Mouse (Mus musculus) MN1 (cell line): ENCODE results near the gene Slc45a1.
A peak's percentile ranks its signal among the peaks of the same experiment; 100 is the strongest.

Experiments
- DNase-seq: peaks from one replicate; pipeline ENCODE4 v3.0.0-alpha.2; 2016; ENCODE audit warnings: low spot score

Slc45a1 gene

DNA sequence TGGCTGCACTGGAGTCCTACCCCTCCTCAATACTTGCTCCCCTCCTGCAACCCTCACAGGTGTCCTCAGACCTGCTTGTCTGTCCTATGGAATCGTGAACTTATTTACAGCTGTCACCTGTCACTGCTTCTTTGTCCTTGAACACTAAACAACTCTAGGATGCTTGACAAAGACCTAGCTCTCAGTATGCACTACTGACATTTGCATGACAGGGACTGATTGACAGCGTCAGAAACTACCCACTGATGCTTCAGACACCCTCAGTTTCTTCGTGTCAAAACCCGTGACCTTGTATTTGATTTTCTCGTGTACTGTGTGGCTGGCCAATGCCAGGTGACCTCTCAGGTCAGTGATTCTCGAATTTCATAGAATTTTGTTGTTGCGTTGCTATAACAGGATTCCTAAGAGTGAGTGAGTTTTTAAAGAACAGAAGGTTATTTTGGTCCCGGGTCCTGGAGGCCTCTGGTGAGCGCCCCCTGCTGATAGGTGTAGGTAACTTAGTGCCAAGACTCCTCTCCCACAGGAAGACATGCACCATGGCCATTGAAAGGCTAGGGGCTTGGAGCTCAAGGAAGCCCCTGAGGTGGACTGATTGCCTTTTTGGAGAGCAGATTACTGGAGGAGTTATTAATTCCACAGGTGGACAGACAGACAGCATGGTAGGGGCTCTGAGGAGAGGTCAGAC, 8.1 kb upstream of the Slc45a1 start:
- DNase-seq, result no peak

GRCm38 (mm10) chr4:150656504-150656903, 4.5 kb upstream of the Slc45a1 start:
- DNase-seq, result no peak

- peak; percentile 87 for DNase-seq
Observed at GRCm38 (mm10) chr4:150655989-150656388, 4.0 kb upstream of the Slc45a1 start.

DNA sequence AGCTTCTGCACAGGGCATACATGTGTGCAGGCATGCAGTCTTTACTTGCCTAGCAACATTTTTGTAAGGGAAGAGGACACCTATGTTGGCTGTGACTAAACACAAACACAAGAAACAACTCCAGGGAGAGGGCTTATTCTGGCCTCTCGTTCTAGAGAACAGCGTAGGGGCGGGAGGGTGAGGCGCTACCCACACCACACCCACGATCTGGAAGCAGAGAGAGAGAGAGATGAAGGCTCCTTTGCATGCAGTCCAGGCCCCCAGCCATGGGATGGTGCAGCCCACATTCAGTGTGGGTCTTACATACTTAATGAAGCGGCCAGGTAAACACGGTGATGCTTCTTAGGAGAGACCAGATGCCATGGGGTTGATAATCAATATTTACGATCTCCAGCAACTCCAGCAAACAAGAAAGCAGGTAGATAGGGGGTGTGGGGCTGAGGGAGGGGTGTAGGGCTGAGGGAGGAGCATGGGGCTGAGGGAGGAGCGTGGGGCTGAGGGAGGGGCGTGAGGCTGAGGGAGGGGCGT, 1.2 kb upstream of the Slc45a1 start:
- DNase-seq, result peak; percentile 28

GRCm38 (mm10) chr4:150649327-150649726, 2.6 kb downstream of the Slc45a1 start:
- no peak for DNase-seq

DNA sequence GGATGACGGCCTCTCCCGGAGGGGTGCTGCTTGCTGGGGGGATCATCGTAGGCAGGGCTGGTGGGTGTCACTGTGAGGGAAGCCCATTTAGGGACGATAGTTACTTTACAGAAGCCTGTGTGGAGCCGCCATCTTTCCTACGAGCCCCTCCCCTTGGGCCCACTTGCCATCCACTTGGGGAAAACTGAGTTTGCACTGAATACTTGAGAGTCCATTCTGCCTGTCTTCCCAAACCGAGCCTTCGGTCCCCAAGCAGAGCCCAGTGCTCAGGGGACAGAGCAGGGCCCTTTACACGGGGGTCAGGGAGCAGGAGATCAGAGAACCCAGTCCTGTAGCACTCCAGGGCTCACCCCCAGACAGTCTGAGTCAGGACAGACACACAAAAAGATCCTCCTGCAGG, 7.7 kb downstream of the Slc45a1 start:
- no peak for DNase-seq

DNA sequence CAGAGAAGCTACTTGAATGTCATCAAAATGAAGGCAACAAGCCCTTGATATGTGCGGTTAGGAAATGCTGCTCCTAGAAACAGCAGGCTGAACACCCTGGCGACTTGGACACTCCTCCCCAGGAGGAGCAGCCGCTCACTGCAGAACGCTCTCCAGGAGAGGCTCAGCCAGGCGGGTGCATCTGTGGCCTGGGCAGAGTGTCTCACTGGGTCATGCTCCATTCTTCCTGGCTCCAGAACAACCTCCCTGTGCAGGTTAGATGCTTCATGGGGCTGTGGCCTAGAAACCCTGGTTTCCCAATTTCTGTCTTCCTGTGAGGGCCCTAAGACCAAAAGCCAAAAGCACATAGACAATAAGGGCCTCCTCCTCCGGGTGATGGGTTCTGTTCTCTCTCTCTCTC, 15.3 kb downstream of the Slc45a1 start:
- no peak for DNase-seq

DNA sequence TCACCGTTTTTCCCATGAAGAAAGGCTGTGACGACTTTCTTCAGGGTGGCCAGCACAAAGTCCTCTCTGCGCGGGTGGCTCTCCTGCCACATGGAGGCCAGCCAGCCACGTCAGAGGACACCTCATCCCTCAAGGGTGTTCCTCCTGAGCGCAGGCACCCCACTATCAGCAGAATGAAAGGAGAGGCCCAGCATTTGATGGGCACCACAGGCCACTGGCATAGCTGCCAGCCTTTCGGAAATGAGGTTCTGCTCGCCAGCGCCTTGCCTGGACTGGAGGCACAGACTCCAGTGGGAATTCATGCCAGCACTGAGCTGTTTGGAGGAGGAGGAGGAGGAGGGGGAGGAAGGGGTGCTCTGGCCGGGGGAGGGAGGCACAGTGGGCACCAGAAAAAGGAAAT, 16.4 kb downstream of the Slc45a1 start:
- no peak for DNase-seq

GRCm38 (mm10) chr4:150629266-150629665, 22.7 kb downstream of the Slc45a1 start:
- DNase-seq, result no peak

DNA sequence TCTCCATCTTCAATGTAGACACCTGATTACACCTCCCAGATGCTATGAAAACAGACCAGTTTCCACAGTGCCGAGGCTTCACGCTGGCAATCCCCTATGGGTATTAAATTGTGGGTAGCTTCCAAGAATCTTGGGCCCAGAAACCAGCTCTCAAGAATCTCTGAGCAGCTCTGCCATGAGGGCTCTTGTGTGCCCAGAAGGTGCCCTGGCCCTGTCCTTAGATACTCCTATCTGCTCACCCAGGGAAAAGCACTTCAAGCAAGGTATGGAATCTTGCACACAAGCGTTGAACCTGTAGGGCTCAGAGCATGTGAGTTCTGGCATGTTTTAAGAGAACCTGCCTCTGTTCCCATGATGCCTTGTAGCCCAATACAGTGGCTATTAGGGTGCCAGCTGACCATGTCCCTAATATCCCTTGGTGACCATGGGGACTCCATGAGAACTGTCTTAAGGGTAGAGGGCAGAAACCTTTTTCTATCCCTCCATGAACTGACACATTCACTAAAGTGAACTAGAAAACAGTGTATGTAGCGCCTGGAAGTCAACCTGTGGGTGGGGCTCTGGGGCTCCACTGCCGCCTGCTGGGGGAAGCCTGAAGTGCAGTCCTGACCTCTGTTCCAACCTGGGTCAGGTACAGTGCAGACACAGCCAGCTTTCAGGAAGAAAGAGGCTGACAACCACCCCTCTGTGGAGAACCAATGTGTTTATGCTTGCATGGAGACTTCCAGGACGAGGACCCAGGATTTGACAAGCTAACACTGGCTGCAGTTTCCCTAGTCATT, 25.8 kb downstream of the Slc45a1 start:
- peak; percentile 42 for DNase-seq

DNA sequence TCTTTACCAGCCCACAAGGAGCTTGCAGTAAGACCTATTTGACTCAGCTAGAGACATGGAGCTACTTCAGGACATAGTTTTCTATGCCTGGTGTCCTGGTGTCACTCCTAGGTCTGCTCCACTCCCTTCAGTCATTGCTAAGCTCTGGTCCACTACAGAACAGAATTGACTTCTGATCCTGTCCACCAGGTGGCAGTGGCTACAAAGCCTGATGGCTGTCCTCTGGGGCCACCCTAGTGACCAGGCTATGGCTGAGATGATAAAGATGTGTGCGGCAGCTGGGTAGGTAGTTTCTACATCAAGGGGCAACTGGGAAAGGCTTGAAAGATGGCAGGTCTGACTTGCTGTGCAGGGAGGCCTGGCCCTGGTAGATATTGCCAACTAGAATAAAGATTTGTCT, 26.5 kb downstream of the Slc45a1 start:
- peak; percentile 76 for DNase-seq

GRCm38 (mm10) chr4:150624933-150625332, 27.0 kb downstream of the Slc45a1 start:
- no peak for DNase-seq

- no peak for DNase-seq
Observed at GRCm38 (mm10) chr4:150624214-150624823, 27.7 kb downstream of the Slc45a1 start.

DNA sequence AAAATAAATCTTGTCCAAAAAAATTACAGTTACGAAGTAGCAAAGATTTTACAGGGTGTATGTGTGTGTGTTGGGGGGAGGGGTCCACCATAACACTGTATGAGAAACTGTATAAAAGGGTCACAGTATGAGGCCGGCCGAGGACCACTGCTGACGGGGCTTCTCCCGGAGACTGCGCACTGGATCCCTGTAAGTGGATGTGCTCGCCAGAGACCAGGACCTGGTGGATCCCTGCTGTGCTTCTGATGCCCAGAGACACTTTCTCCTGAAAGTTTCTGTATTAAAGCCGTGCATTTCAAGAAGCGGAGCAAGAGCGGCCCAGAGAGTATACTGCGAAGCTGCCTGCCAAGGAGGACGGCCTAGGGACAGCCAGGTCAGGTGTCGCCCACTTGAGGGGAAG, 29.3 kb downstream of the Slc45a1 start:
- no peak for DNase-seq

DNA sequence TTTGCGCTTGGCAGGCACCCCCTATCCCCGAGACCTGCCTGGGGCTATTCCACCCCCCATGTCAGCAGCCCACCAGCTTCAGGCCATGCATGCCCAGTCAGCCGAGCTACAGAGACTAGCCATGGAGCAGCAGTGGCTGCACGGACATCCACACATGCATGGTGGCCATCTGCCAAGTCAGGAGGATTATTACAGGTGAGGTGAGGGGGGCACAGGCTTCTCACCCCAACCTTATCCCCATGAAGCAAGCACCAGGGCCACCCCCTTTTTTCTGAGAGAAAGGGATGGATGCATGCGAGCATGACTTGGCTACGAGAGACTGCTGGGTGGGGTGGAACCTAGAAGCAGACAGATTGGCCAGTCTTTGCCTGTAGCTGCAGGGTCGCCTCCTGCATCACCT, 33.0 kb downstream of the Slc45a1 start:
- no peak for DNase-seq

- no peak for DNase-seq
Observed at GRCm38 (mm10) chr4:150616841-150617240, 35.1 kb downstream of the Slc45a1 start.

DNA sequence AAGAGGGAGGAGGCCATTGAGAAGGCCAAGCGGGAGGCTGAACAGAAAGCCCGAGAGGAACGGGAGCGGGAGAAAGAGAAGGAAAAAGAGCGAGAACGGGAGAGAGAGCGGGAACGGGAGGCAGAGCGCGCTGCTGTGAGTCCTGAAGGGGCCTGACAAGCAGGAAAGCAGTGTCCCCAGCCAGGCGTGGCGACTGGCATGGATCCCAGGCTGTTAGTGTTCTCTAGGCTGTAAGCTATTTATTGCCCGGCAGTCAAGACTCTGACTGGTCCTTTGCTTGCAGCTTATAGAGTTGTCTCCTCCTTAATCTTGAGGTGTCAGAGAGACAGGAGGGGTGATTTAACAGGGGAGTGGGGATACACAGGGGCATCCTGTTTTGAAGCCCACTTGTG, 35.9 kb downstream of the Slc45a1 start:
- DNase-seq, result peak; percentile 44

- DNase-seq, result no peak
Observed at GRCm38 (mm10) chr4:150615251-150616028, 36.5 kb downstream of the Slc45a1 start.

DNA sequence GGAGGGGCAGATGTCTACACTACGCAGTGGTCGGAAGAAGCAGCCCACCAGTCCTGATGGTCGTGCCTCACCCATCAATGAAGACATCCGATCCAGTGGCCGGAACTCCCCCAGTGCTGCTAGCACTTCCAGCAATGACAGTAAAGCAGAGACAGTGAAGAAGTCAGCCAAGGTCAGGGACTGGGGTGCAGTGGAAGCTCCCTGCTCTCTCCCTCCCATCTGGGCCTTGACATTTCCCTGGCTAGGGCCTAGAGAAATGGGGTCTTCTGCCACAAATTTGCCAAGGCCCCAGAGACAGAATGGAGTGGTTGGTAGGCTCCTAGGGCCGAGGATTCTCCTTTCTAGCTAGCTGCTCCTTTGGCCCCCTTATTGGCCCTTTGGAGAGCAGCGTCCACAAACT, 38.3 kb downstream of the Slc45a1 start:
- no peak for DNase-seq

DNA sequence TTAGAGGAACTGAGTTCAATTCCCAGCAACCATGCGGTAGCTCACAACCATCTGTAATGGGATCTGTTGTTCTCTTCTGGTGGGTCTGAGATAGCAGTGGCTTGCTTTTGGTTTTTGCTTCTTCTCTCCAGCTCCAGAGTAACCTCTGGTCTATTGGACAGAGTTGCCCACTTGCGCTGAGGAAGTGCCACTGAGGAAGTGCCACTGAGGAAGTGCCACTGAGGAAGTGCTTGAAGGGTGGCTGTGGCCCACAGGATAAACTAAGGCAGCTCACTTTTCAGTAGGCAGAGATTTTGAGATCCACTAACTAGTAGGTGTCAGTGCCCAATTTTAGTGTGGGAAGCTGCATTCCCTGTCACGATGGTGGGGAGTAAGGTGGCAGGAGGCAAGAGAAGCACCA, 43.3 kb downstream of the Slc45a1 start:
- no peak for DNase-seq

DNA sequence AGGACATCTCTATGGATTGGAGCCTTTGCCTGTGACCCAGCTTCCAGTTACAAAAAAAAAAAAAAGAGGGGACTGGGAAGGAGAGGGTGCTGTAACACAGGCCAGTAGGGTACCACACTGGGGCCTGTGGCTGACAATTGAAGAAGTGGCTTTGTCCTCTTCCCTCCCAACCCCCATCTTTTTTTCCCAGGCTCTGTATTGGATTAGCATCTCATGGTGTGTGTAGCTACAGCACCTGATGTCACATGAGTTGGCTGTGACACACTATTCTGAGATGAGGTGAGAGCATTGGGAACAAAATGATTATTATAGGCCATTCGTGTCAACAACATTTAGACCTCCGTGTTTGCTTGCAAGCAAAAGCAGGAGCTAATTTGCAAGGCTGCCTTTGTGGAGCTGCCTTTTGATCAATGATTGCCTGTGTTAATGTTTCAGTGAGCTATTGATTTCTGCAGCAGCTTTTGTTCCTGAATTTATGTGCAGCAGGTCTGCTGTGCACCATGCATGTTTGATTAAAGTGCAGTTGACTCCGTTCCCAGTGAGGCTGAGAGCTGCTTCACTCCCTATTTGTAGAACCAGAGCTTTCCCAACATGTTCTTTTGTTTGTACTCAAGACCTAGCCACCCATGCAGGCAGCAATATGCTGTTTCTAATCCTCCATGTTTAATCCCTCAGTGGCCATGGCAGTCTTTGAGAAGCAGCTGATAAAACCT, 45.4 kb downstream of the Slc45a1 start:
- no peak for DNase-seq

- DNase-seq, result no peak
Observed at GRCm38 (mm10) chr4:150605804-150606203, 46.2 kb downstream of the Slc45a1 start.
